Mouse (Mus musculus): ENCODE results near the gene Gm34302.
A peak's percentile ranks its signal among the peaks of the same experiment; 100 is the strongest.
"Not testable (repeated sequence)": the region's sequence is repeated elsewhere in the genome, so short reads cannot be mapped to it uniquely, and the experiment has no call there.

The Gm34302 gene

DNA sequence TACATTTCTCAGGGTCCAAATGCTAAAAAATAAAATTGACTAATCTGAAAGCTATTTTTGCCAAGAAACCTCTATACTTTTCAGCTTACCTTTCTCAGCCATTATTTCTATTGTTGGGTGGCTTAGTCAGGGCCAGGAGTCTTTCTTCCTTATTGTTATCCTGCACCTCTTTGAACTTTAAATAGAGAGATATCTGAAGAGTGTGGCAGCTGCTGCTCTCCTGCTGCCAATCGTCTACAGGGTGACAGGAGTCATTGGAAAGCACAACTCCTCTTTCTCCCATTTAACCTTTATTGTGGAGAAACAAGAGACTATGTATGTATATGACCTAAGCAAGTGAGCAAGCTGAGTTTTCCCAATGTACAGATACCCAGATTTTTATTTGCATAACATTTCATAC, at the start of gene Gm34302:
TSS of gene Gm34302 (minus strand) at position 154 of the 400 bp plus-strand sequence.
- DNase-seq (ENCODE audit: low spot score in 2 of 2) = no peak

DNA sequence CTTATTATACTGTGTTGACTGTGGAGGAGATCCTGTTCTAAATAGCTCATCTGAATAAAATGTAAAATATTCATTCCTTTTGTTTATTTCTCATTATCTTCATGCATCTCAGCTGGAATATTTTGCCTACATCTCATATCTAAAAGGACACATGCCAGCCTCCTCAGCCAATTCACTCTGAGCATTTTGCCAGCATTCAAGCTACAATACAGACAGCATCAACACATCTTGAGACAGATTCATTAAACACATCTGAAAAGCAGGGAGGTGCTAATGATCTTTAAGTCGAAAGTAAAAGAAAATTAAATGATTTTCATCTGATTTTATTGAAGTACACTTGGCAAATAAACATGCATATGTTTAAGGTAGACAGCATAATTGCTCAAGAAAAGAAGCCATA, 48.2 kb upstream of the Gm34302 start:
- no peak for DNase-seq (ENCODE audit: low spot score in 2 of 2)

DNA sequence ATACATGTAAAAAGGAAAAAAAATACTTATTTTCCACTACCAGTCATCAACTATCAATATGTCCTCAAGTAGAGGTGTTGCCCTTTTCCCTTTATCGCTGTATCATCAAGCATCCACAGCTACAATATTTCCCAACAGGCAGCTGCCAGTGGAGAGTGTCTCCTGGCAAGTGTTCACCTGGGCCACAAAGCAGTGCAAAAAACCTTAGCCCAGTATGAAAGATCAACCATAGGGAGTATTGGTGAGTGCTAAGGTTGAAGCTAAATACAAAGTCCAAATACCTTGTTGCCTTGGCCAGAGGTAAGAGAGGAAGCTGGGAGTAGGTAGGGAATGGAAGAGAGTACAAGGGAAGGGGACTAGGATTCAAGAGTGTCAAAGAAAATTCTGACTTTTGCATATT, 34.0 kb upstream of the Gm34302 start:
- no peak for DNase-seq (ENCODE audit: low spot score in 2 of 2)

DNA sequence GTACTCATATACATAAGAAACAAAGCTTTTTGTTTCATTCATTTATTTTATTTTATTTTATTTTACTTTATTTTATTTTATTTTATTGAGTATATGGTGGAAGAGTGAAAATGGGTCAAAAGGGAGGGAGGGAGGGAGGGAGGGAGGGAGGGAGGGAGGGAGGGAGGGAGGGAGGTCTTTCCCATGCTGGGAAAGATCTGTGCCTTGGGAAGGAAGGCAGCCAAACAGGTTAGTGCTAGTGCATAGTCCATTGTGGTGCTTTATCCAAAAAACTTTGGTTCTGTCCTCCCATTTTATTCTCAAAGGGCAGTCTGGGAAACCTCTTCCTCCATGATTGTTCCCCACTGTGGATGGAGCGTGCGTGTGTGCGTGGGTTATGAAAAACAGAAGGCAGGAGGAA, 32.6 kb upstream of the Gm34302 start:
- DNase-seq (ENCODE audit: low spot score in 2 of 2) = not testable (repeated sequence)

DNA sequence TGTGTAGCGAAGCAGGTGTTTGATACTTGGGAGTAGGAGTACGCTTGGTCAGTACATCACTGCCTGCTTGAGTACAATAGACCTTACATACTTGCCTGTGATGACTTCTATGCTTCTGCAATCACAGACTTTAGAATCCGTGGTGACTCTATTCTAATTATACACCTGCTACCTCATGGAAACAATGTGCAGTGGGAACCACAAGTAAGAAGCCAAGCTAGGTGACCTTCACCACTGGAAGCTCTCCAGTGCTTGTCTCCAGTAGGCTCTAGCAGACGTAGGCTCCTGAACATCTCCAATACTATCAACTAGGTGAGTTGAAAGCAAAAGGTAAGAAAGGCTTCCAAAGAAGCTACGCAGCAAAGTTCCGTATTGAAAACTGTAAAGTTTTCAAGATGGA, 27.6 kb upstream of the Gm34302 start:
- DNase-seq (ENCODE audit: low spot score in 2 of 2) = no peak

DNA sequence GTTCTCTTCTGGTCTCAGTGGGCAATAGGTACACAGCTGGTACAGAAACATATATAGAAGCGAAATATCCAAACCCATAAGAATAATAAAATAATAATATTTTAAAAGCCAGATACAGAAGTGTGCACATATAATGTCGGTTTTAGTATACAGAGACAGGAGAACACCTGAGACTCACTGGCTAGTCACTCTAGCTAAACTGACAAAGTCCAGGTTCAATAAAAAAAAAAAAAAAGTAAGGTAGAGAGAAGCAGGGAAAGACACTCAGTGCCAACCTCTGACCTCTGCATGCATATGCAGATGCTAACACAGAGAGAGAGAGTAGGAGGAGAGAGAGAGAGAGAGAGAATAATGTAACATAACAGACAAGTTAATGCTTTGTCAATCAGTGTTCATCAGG, 25.8 kb upstream of the Gm34302 start:
- DNase-seq (ENCODE audit: low spot score in 2 of 2) = no peak

DNA sequence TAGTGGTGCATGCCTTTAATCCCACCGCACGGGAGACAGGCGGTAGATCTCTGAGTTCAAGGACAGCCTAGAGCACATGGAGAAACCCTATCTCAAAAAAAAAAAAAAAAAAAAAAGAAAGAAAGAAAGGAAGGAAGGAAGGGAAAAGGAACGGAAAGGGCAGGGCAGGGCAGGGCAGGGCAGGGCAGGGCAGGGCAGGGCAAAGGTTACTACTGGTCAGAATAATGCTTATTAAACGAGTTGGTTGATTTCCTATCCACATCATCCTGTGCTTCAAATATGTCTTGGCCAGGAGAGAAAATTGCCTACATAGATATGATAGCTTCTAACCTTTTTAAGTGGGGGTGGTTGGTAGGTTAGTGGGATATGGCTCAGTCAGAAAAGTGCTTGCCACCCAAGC, 25.2 kb upstream of the Gm34302 start:
- no peak for DNase-seq (ENCODE audit: low spot score in 2 of 2)

DNA sequence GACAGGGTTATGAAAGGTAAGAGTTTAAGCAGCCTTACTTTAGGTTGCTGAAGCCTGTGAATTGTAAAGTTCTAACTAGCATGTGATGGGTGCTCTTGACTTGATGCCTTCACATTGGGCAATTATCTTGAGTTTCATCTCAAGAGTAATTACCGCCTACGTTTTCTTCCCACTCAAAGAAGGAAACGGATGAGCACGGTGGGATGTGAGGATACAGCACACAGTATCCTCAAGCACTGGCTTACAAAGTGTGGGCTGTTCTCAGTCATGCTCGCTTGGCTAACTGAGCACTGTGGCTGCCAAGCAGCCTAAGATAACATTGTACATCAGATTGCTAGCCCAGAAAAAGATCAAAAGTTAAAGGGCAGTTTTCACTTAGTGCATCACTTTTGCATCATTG, 20.8 kb upstream of the Gm34302 start:
- peak in 1 of 2 experiments; percentile 23 for DNase-seq (ENCODE audit: low spot score in 2 of 2)

DNA sequence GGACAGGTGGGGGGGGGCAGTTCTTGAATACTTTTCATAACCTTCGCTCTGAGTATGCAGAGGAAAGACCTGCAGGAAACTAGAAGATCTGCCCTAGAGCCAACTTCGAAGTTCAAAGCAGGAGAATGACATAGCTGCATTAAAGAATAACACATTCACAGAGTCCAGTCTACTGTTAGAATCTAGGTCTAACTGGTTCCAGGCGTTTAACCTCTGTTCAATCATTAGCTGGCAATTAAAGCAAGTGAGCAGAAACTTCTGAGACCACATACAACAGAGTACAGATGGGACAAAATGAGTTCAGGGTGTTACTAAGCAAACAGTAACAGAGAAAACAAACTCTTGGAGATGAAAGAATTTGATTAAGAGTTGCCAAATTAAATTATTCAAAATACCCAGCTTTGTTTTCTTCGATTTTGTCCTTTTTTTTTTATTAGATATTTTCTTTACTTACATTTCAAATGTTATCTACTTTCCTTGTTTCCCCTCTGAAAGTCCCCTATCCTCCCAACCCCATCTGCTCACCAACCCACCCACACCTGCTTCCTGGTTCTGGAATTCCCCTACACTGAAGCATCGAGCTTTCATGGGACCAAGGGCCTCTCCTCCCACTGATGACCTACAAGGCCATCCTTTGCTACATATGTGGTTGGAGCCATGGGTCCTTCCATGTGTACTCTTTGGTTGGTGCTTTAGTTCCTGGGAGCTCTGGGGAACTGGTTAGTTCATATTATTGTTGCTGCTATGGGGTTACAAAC, 11.1 kb upstream of the Gm34302 start:
- DNase-seq (ENCODE audit: low spot score in 2 of 2) = no peak

DNA sequence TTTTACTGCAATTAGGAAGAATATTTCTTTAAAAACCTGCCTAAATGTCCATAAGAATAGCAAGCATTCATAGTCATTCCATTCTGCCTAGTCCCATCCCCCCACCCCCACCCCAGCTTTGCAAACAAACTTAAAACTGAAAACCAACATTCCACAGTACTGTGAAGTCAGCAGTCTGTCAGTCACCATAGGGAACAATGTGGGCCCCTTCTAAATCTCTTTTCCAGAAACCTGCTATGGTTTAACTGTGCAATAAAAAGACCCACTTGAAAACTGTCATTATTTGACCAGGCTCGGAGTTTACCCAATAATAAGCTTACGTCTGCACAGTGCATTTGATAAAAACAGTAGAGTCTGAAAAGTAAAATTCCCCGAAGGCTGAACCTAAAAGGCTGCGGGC, 9.9 kb upstream of the Gm34302 start:
- no peak for DNase-seq (ENCODE audit: low spot score in 2 of 2)

DNA sequence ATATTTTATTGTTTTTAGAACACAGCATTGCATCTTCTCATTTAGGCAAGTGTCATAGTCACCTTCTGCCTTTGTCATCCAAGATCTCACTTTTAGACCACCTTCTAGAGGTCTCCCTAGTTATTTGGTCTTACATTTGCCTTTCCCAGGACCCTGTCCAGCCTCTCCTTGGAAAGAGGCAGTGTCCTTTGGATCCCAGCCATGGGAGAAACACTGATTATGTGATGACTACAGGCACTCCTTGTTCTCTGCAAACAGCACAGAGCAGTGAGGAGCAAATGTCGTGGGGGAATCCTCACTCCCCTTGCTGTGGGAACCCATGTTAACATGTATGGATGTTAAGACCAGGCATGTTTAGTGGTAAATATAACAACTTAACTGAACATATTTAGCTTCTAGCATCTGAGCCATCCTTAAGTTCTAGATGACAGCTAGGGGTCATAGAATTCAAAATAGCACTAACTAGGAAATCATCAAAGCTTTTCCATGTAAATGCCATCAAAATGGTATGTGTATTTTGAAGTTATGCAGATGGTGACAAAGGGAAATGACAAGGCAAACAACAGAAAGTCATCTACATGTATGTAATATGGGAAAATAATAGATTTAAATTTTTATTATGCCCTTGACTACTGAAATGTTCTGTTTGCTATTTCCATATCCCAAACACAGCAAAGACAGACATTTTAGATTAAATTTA, 43.1 kb downstream of the Gm34302 start:
- DNase-seq (ENCODE audit: low spot score in 2 of 2) = no peak

DNA sequence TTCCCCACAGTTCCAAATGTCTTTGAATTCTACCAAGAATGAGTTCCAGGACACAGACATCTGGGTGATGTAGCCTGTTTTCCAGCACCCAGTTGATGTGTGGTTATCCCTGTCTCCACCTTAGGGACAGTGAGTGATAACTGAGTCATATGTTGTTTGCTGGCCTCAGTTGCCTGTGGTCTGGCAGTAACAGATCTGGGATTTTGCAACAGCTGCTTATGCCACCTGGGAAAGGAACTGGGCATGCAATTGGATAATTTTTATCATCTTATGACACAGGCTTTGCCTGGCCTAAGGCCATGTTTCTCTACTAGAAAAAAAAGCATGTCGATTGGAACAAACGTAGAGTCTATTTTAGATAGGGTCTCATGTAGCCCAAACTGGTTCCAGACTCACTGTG, 43.9 kb downstream of the Gm34302 start:
- DNase-seq (ENCODE audit: low spot score in 2 of 2) = no peak

DNA sequence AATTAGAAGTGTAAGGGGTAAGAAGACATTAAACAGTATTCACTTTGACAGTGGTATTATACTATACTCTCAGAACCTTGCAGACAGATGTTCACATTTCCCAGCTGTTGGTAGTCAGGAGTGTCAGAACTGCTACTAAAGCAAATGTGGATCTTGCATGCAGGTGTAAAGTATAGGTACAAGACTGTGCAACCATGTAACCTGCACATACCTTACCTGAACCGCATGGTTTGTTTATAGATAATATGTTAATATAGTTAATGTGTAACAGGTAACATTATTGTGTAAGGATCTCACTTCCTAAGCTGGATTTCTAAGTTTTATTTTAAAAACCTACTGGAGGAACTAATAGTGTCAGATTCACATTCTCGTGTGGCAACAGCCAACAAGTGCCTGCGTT, 44.8 kb downstream of the Gm34302 start:
- DNase-seq (ENCODE audit: low spot score in 2 of 2) = no peak

Data from right cerebral cortex, postnatal 36 days (tissue).